Mouse (Mus musculus) heart, postnatal 0 days (tissue): Measurements from ENCODE around the gene Saal1. TPM values are rescaled to one million over a fixed set of nuclear protein-coding genes. Genes with fewer than 3 reads are reported as not detected.
"Not testable (repeated sequence)": the region's sequence is repeated elsewhere in the genome, so short reads cannot be mapped to it uniquely, and the experiment has no call there.

ENCODE experiments used
- ATAC-seq: fragments of 200-750 bp; cut with Nextera tagmentation; 2 replicates; pipeline ENCODE4 v1.8.0; 2017; ENCODE audit warnings: low read depth, moderate number of reproducible peaks, moderate library complexity; ENCODE audit not compliant: insufficient read depth
- DNase-seq: peaks from one replicate; pipeline ENCODE4 v3.0.0-alpha.2; 2016; ENCODE audit warnings: low spot score
- H3K27ac ChIP-seq: fragments of 300-500 bp; sonication (generic); 2 replicates; pipeline ENCODE4 v1.5.1; 2014; ENCODE audit warnings: low read depth, mild to moderate bottlenecking
- H3K27me3 ChIP-seq: fragments of 300-500 bp; sonication (generic); 2 replicates; pipeline ENCODE4 v1.6.1; 2014; ENCODE audit warnings: low read length, mixed read lengths; ENCODE audit not compliant: control insufficient read depth, insufficient read depth
- H3K36me3 ChIP-seq: fragments of 300-500 bp; sonication (generic); replicated peaks from 2 replicates; pipeline ENCODE4 v1.6.1; 2014; ENCODE audit warnings: low read length, mixed read lengths; ENCODE audit not compliant: control insufficient read depth, insufficient read depth
- H3K4me1 ChIP-seq: fragments of 300-500 bp; sonication (generic); 2 replicates; pipeline ENCODE4 v1.6.1; 2014; ENCODE audit warnings: antibody characterized with exemption; ENCODE audit not compliant: control insufficient read depth, insufficient read depth
- H3K4me2 ChIP-seq: fragments of 300-500 bp; sonication (generic); 2 replicates; pipeline ENCODE4 v1.6.1; 2014; ENCODE audit warnings: low read depth, mild to moderate bottlenecking, low read length, moderate library complexity
- H3K4me3 ChIP-seq: fragments of 300-500 bp; sonication (generic); 2 replicates; pipeline ENCODE4 v1.5.1; 2014; ENCODE audit warnings: low read depth, low read length
- H3K9ac ChIP-seq: fragments of 300-500 bp; sonication (generic); replicated peaks from 2 replicates; pipeline ENCODE4 v1.6.1; 2014; ENCODE audit warnings: low read depth, low read length, mixed read lengths
- H3K9me3 ChIP-seq: fragments of 300-500 bp; sonication (generic); replicated peaks from 2 replicates; pipeline ENCODE4 v1.6.1; 2016; ENCODE audit warnings: low read length; ENCODE audit not compliant: control insufficient read depth
- CTCF ChIP-seq: IDR thresholded peaks from 2 replicates; pipeline ENCODE4 v1.5.1; 2016; ENCODE audit warnings: antibody characterized with exemption, control low read depth, low read depth
- EP300 ChIP-seq: IDR thresholded peaks from 2 replicates; pipeline ENCODE4 v1.6.1; 2016; ENCODE audit warnings: antibody characterized with exemption, low read depth
- WGBS: fragments of 180-500 bp; shearing (Covaris S2); extraction: QIAGEN DNeasy Blood & Tissue Kit; methylation state at CpG from one replicate; pipeline ENCODE4 v1.1.7; 2014; 5-methylcytosine and 5-hydroxymethylcytosine counted together
- polyA plus RNA-seq: library from polyadenylated mRNA; unstranded; fragments of >200 nt; fragmentation: Nextera tagmentation; extraction: Ambion mirVana; gene quantifications from 2 replicates; pipeline ENCODE4 v1.2.1, GENCODE M21; 2015
- total RNA-seq: library from RNA; depleted of rRNA; stranded (reverse); fragments of >200 nt; gene quantifications from 2 replicates; pipeline ENCODE4 v1.2.3, GENCODE M21; 2014; ENCODE audit warnings: low replicate concordance

Saal1 gene
- total and polyA plus RNA-seq, 2 experiments from 2014 or later = 4.2 to 7.5 TPM

- ATAC-seq (no peak), DNase-seq (peak; percentile 45)
- TF ChIP-seq EP300 (no peak), CTCF (peak; percentile 73)
- no peaks in the 10 kb centered on the region for H3K9me3 ChIP-seq
- no peaks in the 10 kb centered on the region for H3K36me3 ChIP-seq
- no peak overlapping the region for H3K27ac ChIP-seq
- 0 out of 2 replicates have a peak, but pooled peaks cover 4% of the 10 kb centered on the region for H3K27me3 ChIP-seq
- no peak overlapping the region for H3K4me2 ChIP-seq
- 29% methylated on average over 6 of the region's 6 CpGs for WGBS
- H3K9ac ChIP-seq = no peak overlapping the region
- H3K4me3 ChIP-seq = no peak overlapping the region
- H3K4me1 ChIP-seq = peaks cover 4% of the 10 kb centered on the region; the same call in 1 of the 2 replicates
These were observed 4.0 kb upstream of the Saal1 start for GRCm38 (mm10) chr7:46714518-46714917.

- Histone ChIP-seq H3K27ac (no peak overlapping the region), H3K27me3 (0 out of 2 replicates have a peak, but pooled peaks cover 4% of the 10 kb centered on the region), H3K36me3 (peaks cover 7% of the 10 kb centered on the region; the same call in 1 of the 2 replicates), H3K9ac (no peak overlapping the region), H3K4me2 (no peak overlapping the region), H3K4me1 (peaks cover 9% of the 10 kb centered on the region; the same call in 1 of the 2 replicates), H3K4me3 (no peak overlapping the region), H3K9me3 (no peaks in the 10 kb centered on the region)
- no peak for ATAC-seq
- no peak for DNase-seq
- TF ChIP-seq EP300 = no peak
- no peak for TF ChIP-seq CTCF
- WGBS = 61% methylated on average over 6 of the region's 6 CpGs
These were observed 1.8 kb upstream of the Saal1 start for GRCm38 (mm10) chr7:46712250-46712649.

GRCm38 (mm10) chr7:46700521-46701025 lies 9.9 kb downstream of the Saal1 start:
- DNase-seq = no peak
- H3K4me3 ChIP-seq = no peak overlapping the region
- no peak overlapping the region for H3K4me2 ChIP-seq
- H3K9ac ChIP-seq = no peak overlapping the region
- no peaks in the 10 kb centered on the region for H3K9me3 ChIP-seq
- no peaks in the 10 kb centered on the region for H3K27me3 ChIP-seq
- ATAC-seq = no peak
- peaks cover 80% of the 10 kb centered on the region for H3K36me3 ChIP-seq
- WGBS = 94% methylated on average over 6 of the region's 6 CpGs
- TF ChIP-seq EP300 = no peak
- TF ChIP-seq CTCF = no peak
- H3K4me1 ChIP-seq = no peaks in the 10 kb centered on the region
- H3K27ac ChIP-seq = no peak overlapping the region

- DNase-seq = no peak
- no peak for ATAC-seq
- no peak overlapping the region for H3K9ac ChIP-seq
- no peak overlapping the region for H3K4me3 ChIP-seq
- no peaks in the 10 kb centered on the region for H3K27me3 ChIP-seq
- 36% methylated on average over 1 of the region's 1 CpGs for WGBS
- peaks cover 61% of the 10 kb centered on the region for H3K36me3 ChIP-seq
- no peak overlapping the region for H3K4me2 ChIP-seq
- no peaks in the 10 kb centered on the region for H3K9me3 ChIP-seq
- TF ChIP-seq CTCF (no peak), EP300 (no peak)
- no peaks in the 10 kb centered on the region for H3K4me1 ChIP-seq
- no peak overlapping the region for H3K27ac ChIP-seq
These were observed 13.7 kb downstream of the Saal1 start for GRCm38 (mm10) chr7:46696754-46697153.

- ATAC-seq = no peak
- H3K9ac ChIP-seq = no peak overlapping the region
- no peak overlapping the region for H3K27ac ChIP-seq
- no peak overlapping the region for H3K4me3 ChIP-seq
- no peak for DNase-seq
- 82% methylated on average over 5 of the region's 5 CpGs for WGBS
- TF ChIP-seq CTCF (no peak), EP300 (no peak)
- no peak overlapping the region for H3K4me2 ChIP-seq
- H3K27me3 ChIP-seq = no peaks in the 10 kb centered on the region
- no peaks in the 10 kb centered on the region for H3K4me1 ChIP-seq
- H3K9me3 ChIP-seq = no peaks in the 10 kb centered on the region
- peaks cover 31% of the 10 kb centered on the region for H3K36me3 ChIP-seq
These were observed 23.7 kb downstream of the Saal1 start for GRCm38 (mm10) chr7:46686827-46687226.

- Histone ChIP-seq H3K36me3 (no peaks in the 10 kb centered on the region), H3K4me2 (no peak overlapping the region), H3K4me3 (no peak overlapping the region), H3K4me1 (no peaks in the 10 kb centered on the region), H3K9me3 (no peaks in the 10 kb centered on the region), H3K27me3 (no peaks in the 10 kb centered on the region), H3K9ac (no peak overlapping the region), H3K27ac (no peak overlapping the region)
- TF ChIP-seq EP300 = no peak
- no peak for TF ChIP-seq CTCF
- ATAC-seq = no peak
- no peak for DNase-seq
These were observed 29.7 kb downstream of the Saal1 start for GRCm38 (mm10) chr7:46680732-46681131.

- not testable (repeated sequence) for H3K4me3 ChIP-seq, H3K9ac ChIP-seq, ATAC-seq, H3K27me3 ChIP-seq, H3K4me2 ChIP-seq, H3K27ac ChIP-seq, DNase-seq, H3K9me3 ChIP-seq, H3K4me1 ChIP-seq, H3K36me3 ChIP-seq
- 75% methylated on average over 7 of the region's 7 CpGs for WGBS
These were observed 31.4 kb downstream of the Saal1 start for GRCm38 (mm10) chr7:46679044-46679443.
